Mouse (Mus musculus): ENCODE data around the gene Lman2l. TPM values are rescaled to one million over a fixed set of nuclear protein-coding genes. Genes with fewer than 3 reads are reported as not detected.

Gene Lman2l
- polyA plus RNA-seq, 1 experiment from 2014 or later: 17.1 TPM

Other genes with a start within 250 kb of the Lman2l start
- gene Uggt1, start 200.6 kb downstream of the Lman2l start, polyA plus RNA-seq (2018): 43.9 to 55.5 TPM (median 53.5 TPM) in 3 replicates
- 58.1 to 131 TPM (median 76.9 TPM) in 3 replicates for gene Neurl3, start 170.6 kb downstream of the Lman2l start, polyA plus RNA-seq (2018)
- gene Arid5a, start 137.5 kb downstream of the Lman2l start, polyA plus RNA-seq (2018): 4.5 to 30.1 TPM (median 23.6 TPM) in 3 replicates
- gene Kansl3, start 76.1 kb downstream of the Lman2l start, polyA plus RNA-seq (2018): 16.0 to 20.0 TPM (median 18.9 TPM) in 3 replicates
- not detected in 3 replicates for gene Fer1l5, start 73.0 kb downstream of the Lman2l start, polyA plus RNA-seq (2018)
- 2.9 to 3.6 TPM (median 3.0 TPM) in 3 replicates for gene Cnnm4, start 26.3 kb upstream of the Lman2l start, polyA plus RNA-seq (2018)
- gene Cnnm3, start 66.6 kb upstream of the Lman2l start, polyA plus RNA-seq (2018): 6.7 to 14.7 TPM (median 6.8 TPM) in 3 replicates
- gene Ankrd23, start 91.6 kb upstream of the Lman2l start, polyA plus RNA-seq (2018): 1.3 to 4.4 TPM (median 1.6 TPM) in 3 replicates
- gene Gm42417, start 94.2 kb upstream of the Lman2l start, polyA plus RNA-seq (2018): 0.11 TPM in 1 of 3 replicates, not detected in the others
- 1.6 to 6.1 TPM (median 5.0 TPM) in 3 replicates for gene Ankrd39, start 102.2 kb upstream of the Lman2l start, polyA plus RNA-seq (2018)
- gene Sema4c, start 113.1 kb upstream of the Lman2l start, polyA plus RNA-seq (2018): 1.1 to 9.2 TPM (median 3.1 TPM) in 3 replicates
- gene Fam178b, start 237.9 kb upstream of the Lman2l start, polyA plus RNA-seq (2018): not detected in 3 replicates
- 151 to 228 TPM (median 160 TPM) in 3 replicates for gene Cox5b, start 246.2 kb upstream of the Lman2l start, polyA plus RNA-seq (2018)